In the genomic region with DNA sequence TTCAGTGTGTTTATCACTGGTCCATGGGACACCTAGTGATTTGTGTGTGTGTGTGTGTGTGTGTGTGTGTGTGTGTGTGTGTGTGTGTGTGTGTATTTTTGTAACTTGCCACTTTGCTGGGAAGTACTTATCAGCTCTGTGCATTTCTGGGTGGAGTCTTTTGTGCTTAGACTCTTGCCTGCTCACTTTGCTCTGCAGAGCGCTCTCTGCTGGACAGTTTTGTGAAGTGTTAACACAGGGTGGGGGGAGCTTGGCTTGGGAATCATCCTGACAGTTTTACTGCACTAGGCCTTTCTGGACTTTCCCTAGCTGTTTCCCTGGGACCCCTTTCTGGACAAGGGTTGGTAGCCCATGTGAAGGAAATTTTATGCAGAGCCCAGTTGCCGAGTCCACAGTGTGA, we compare ENCODE assay signal across 10 mouse cellular contexts. TPM values are rescaled to one million over a fixed set of nuclear protein-coding genes. Genes with fewer than 3 reads are reported as not detected.
A peak's percentile ranks its signal among the peaks of the same experiment; 100 is the strongest.
DNase-seq lines count a peak whose midpoint lies in the region; ATAC-seq and TF ChIP-seq lines count a peak whose summit lies in the region.
"Had no signal": no experiment of that assay in that cellular context is flagged by ENCODE, and none has a peak within 500 bp of the region (broad histone marks: within the 10 kb centered on the region; RNA-seq: fewer than 3 reads in every experiment).

No protein-coding gene starts in this region.

- no peak for TF ChIP-seq EP300 in heart, postnatal 0 days (IDR thresholded peaks at IDR 0.05; ENCODE audit: low read depth)

- H3K9ac ChIP-seq in kidney, postnatal 0 days (ENCODE audit: low read depth, low read length) = no peak overlapping the region
- no peak overlapping the region for H3K9ac ChIP-seq in kidney, embryonic 14.5 days (ENCODE audit: low read depth, low read length)
- H3K9ac ChIP-seq in embryonic facial prominence, embryonic 11.5 days (replicated peaks; ENCODE audit: low read length) = no peak overlapping the region
- H3K9ac ChIP-seq in heart, postnatal 0 days (replicated peaks; ENCODE audit: low read depth, low read length) = no peak overlapping the region
- H3K9ac ChIP-seq: embryonic facial prominence, embryonic 12.5 days had no signal

- TF ChIP-seq CTCF in kidney, postnatal 0 days (IDR thresholded peaks at IDR 0.05; ENCODE audit: low read depth) = peak; percentile 78
- TF ChIP-seq CTCF in heart, postnatal 0 days (IDR thresholded peaks at IDR 0.05; ENCODE audit: low read depth) = peak; percentile 59

- no peak overlapping the region for H3K27ac ChIP-seq in kidney, postnatal 0 days
- H3K27ac ChIP-seq in kidney, embryonic 14.5 days (ENCODE audit: low read depth, low read length) = no peak overlapping the region
- H3K27ac ChIP-seq in embryonic facial prominence, embryonic 11.5 days (replicated peaks; ENCODE audit: low read depth, low read length) = no peak overlapping the region
- H3K27ac ChIP-seq in heart, postnatal 0 days (ENCODE audit: low read depth) = no peak overlapping the region
- H3K27ac ChIP-seq: embryonic facial prominence, embryonic 12.5 days; macrophage had no signal

- no peaks in the 10 kb centered on the region for H3K27me3 ChIP-seq in kidney, postnatal 0 days (ENCODE audit: insufficient read depth, low read length)
- H3K27me3 ChIP-seq in kidney, embryonic 14.5 days (ENCODE audit: control insufficient read depth, insufficient read depth, low read length) = peaks cover 8% of the 10 kb centered on the region; the same call in 1 of the 2 replicates
- H3K27me3 ChIP-seq in embryonic facial prominence, embryonic 11.5 days (ENCODE audit: control insufficient read depth, insufficient read depth, low read length) = no peaks in the 10 kb centered on the region
- peaks cover 7% of the 10 kb centered on the region; the same call in 1 of the 2 replicates for H3K27me3 ChIP-seq in heart, postnatal 0 days (ENCODE audit: control insufficient read depth, insufficient read depth, low read length)
- H3K27me3 ChIP-seq: embryonic facial prominence, embryonic 12.5 days had no signal

- peak; percentile 83 for DNase-seq in kidney, postnatal 0 days (ENCODE audit: low spot score)
- DNase-seq in Muller cell, postnatal 12 days (ENCODE audit: inconsistent ontology term) = peak; percentile 26
- peak; percentile 84 for DNase-seq in embryonic facial prominence, embryonic 11.5 days (ENCODE audit: low spot score)
- DNase-seq in heart, postnatal 0 days (ENCODE audit: low spot score) = peak; percentile 62
- peak; percentile 66 for DNase-seq in left cerebral cortex, postnatal 4 days
- peak; percentile 73 for DNase-seq in neural tube, embryonic 10.5 days (ENCODE audit: extremely low spot score, low spot score)

- WGBS in kidney, postnatal 0 days = 16% methylated on average over 2 of the region's 2 CpGs
- WGBS in kidney, embryonic 14.5 days = 27% methylated on average over 2 of the region's 2 CpGs
- 42% methylated on average over 2 of the region's 2 CpGs for WGBS in embryonic facial prominence, embryonic 11.5 days
- WGBS in heart, postnatal 0 days = 49% methylated on average over 2 of the region's 2 CpGs

- H3K4me2 ChIP-seq in kidney, postnatal 0 days (ENCODE audit: low read length) = no peak overlapping the region
- H3K4me2 ChIP-seq in kidney, embryonic 14.5 days (replicated peaks; ENCODE audit: low read depth, low read length) = no peak overlapping the region
- H3K4me2 ChIP-seq in embryonic facial prominence, embryonic 11.5 days (ENCODE audit: low read depth, low read length) = no peak overlapping the region
- H3K4me2 ChIP-seq in heart, postnatal 0 days (ENCODE audit: low read depth, low read length) = no peak overlapping the region
- H3K4me2 ChIP-seq: embryonic facial prominence, embryonic 12.5 days had no signal

- no peak; the same call in 1 of the 2 replicates for ATAC-seq in kidney, postnatal 0 days (replicated peaks; ENCODE audit: low FRiP score, low read depth)
- ATAC-seq in kidney, embryonic 14.5 days (ENCODE audit: low FRiP score, low TSS enrichment) = no peak
- ATAC-seq in embryonic facial prominence, embryonic 11.5 days (replicated peaks; ENCODE audit: insufficient number of reproducible peaks, low FRiP score, low TSS enrichment, low read depth) = no peak
- peak; percentile 66 for ATAC-seq in heart, postnatal 0 days (ENCODE audit: insufficient read depth, low read depth)
- ATAC-seq in megakaryocyte, adult 5-6 weeks (ENCODE audit: poor library complexity, severe bottlenecking) = no peak

- intact Hi-C loops in left cerebral cortex, postnatal 4 days (cut with DNase I) = loop anchor here (5.0 kb wide), 1 partner anchor 928 kb away; no protein-coding TSS in a partner anchor

- no peaks in the 10 kb centered on the region for H3K36me3 ChIP-seq in kidney, postnatal 0 days (ENCODE audit: insufficient read depth, low read length)
- H3K36me3 ChIP-seq in kidney, embryonic 14.5 days (ENCODE audit: control insufficient read depth, insufficient read depth, low read length) = no peaks in the 10 kb centered on the region
- H3K36me3 ChIP-seq in embryonic facial prominence, embryonic 11.5 days (replicated peaks; ENCODE audit: control insufficient read depth, insufficient read depth, low read depth, low read length) = no peaks in the 10 kb centered on the region
- no peaks in the 10 kb centered on the region for H3K36me3 ChIP-seq in heart, postnatal 0 days (replicated peaks; ENCODE audit: control insufficient read depth, insufficient read depth, low read length)
- H3K36me3 ChIP-seq: embryonic facial prominence, embryonic 12.5 days had no signal

- no peaks in the 10 kb centered on the region for H3K4me1 ChIP-seq in kidney, postnatal 0 days (replicated peaks; ENCODE audit: insufficient read depth, low read length)
- no peaks in the 10 kb centered on the region for H3K4me1 ChIP-seq in kidney, embryonic 14.5 days (ENCODE audit: control insufficient read depth, insufficient read depth, low read length)
- no peaks in the 10 kb centered on the region for H3K4me1 ChIP-seq in embryonic facial prominence, embryonic 11.5 days (ENCODE audit: control insufficient read depth, insufficient read depth, low read length)
- H3K4me1 ChIP-seq in heart, postnatal 0 days (ENCODE audit: control insufficient read depth, insufficient read depth) = no peaks in the 10 kb centered on the region

- no peaks in the 10 kb centered on the region for H3K9me3 ChIP-seq in kidney, postnatal 0 days (replicated peaks; ENCODE audit: low read length)
- H3K9me3 ChIP-seq in kidney, embryonic 14.5 days (ENCODE audit: control insufficient read depth, low read length) = no peaks in the 10 kb centered on the region
- H3K9me3 ChIP-seq in embryonic facial prominence, embryonic 11.5 days (replicated peaks; ENCODE audit: control insufficient read depth, low read length) = no peaks in the 10 kb centered on the region
- no peaks in the 10 kb centered on the region for H3K9me3 ChIP-seq in heart, postnatal 0 days (replicated peaks; ENCODE audit: control insufficient read depth, low read length)
- H3K9me3 ChIP-seq: embryonic facial prominence, embryonic 12.5 days had no signal

- H3K4me3 ChIP-seq in kidney, postnatal 0 days (replicated peaks; ENCODE audit: low read depth, low read length) = no peak overlapping the region
- no peak overlapping the region for H3K4me3 ChIP-seq in kidney, embryonic 14.5 days (ENCODE audit: low read length)
- no peak overlapping the region for H3K4me3 ChIP-seq in embryonic facial prominence, embryonic 11.5 days (ENCODE audit: low read depth, low read length)
- no peak overlapping the region for H3K4me3 ChIP-seq in heart, postnatal 0 days (ENCODE audit: low read depth, low read length)
- H3K4me3 ChIP-seq: embryonic facial prominence, embryonic 12.5 days had no signal

RNA-seq across cellular contexts. Expression of a gene that starts 12.0 kb away (rescaled TPM):
- polyA plus RNA-seq in kidney, postnatal 0 days (2015; fragmentation: Nextera tagmentation; extraction: Ambion mirVana) = 105 and 114 TPM in 2 replicates
- 146 and 159 TPM in 2 replicates for polyA plus RNA-seq in kidney, embryonic 14.5 days (2014; fragmentation: Nextera tagmentation; extraction: Ambion mirVana)
- polyA plus RNA-seq in embryonic facial prominence, embryonic 11.5 days (2014; fragmentation: Nextera tagmentation; extraction: Ambion mirVana) = 235 and 239 TPM in 2 replicates
- total RNA-seq in heart, postnatal 0 days (2014; rRNA removed; ENCODE audit: low replicate concordance) = 63.7 and 140 TPM in 2 replicates
- polyA plus RNA-seq in heart, postnatal 0 days (2015; fragmentation: Nextera tagmentation; extraction: Ambion mirVana) = 91.4 and 99.8 TPM in 2 replicates
- total RNA-seq in left cerebral cortex, postnatal 4 days (2021) = 100 to 1,000 TPM; 100 to 117 TPM
- 38.8 and 42.6 TPM in 2 replicates for total RNA-seq in megakaryocyte, adult 5-6 weeks (2015)
- 61.2 and 64.4 TPM in 2 replicates for total RNA-seq in megakaryocyte, adult 5-6 weeks (2017)

Comparison
In these comparisons a context has a peak if more than half of its experiments do, and no peak if none do; other contexts are left out.
1. DNase-seq: peak in every context shown above with its lines; median percentile 84 in embryonic facial prominence, embryonic 11.5 days; 83 in kidney, postnatal 0 days; 73 in neural tube, embryonic 10.5 days; 66 in left cerebral cortex, postnatal 4 days; 62 in heart, postnatal 0 days; 26 in Muller cell, postnatal 12 days.